In genomic region chr8:10519276-10519675, GRCm38 (mm10) we compare ENCODE assay signal across 17 mouse cellular contexts.
"Had no signal": no experiment of that assay in that cellular context is flagged by ENCODE, and none has a peak within 500 bp of the region (broad histone marks: within the 10 kb centered on the region; RNA-seq: fewer than 3 reads in every experiment).

No protein-coding gene starts in this region.

- H3K4me3 ChIP-seq: kidney, embryonic 15.5 days; left cerebral cortex, adult 2 months; liver, embryonic 13.5 days; midbrain, embryonic 12.5 days; neural tube, embryonic 12.5 days; neural tube, embryonic 15.5 days; stomach, embryonic 15.5 days had no signal

- H3K36me3 ChIP-seq: kidney, embryonic 15.5 days; liver, embryonic 13.5 days; midbrain, embryonic 12.5 days; neural tube, embryonic 12.5 days; stomach, embryonic 15.5 days had no signal

- H3K27me3 ChIP-seq: kidney, embryonic 15.5 days; liver, embryonic 13.5 days; midbrain, embryonic 12.5 days; neural tube, embryonic 12.5 days; neural tube, embryonic 15.5 days; stomach, embryonic 15.5 days had no signal

- H3K27ac ChIP-seq: kidney, embryonic 15.5 days; left cerebral cortex, adult 2 months; liver, embryonic 13.5 days; midbrain, embryonic 12.5 days; neural tube, embryonic 12.5 days; neural tube, embryonic 15.5 days; stomach, embryonic 15.5 days had no signal

- H3K9ac ChIP-seq: kidney, embryonic 15.5 days; liver, embryonic 13.5 days; midbrain, embryonic 12.5 days; neural tube, embryonic 12.5 days; neural tube, embryonic 15.5 days; stomach, embryonic 15.5 days had no signal

- H3K9me3 ChIP-seq: kidney, embryonic 15.5 days; liver, embryonic 13.5 days; midbrain, embryonic 12.5 days; neural tube, embryonic 12.5 days; neural tube, embryonic 15.5 days; stomach, embryonic 15.5 days had no signal

- ATAC-seq: intestine, postnatal 0 days had no signal

- H3K4me2 ChIP-seq: kidney, embryonic 15.5 days; liver, embryonic 13.5 days; midbrain, embryonic 12.5 days; neural tube, embryonic 12.5 days; neural tube, embryonic 15.5 days; stomach, embryonic 15.5 days had no signal

- DNase-seq: kidney, adult 2 months; kidney, postnatal 10 days; kidney, postnatal 36 days; layer of hippocampus, postnatal 36 days; liver, embryonic 13.5 days; lung, postnatal 14 days; right cerebral cortex, adult 18-20 months; right cerebral cortex, postnatal 14 days; right cerebral cortex, postnatal 4 days; thymus, postnatal 25 days had no signal

- H3K4me1 ChIP-seq: kidney, embryonic 15.5 days; liver, embryonic 13.5 days; midbrain, embryonic 12.5 days; neural tube, embryonic 12.5 days; neural tube, embryonic 15.5 days; stomach, embryonic 15.5 days had no signal
